Mouse (Mus musculus) forebrain, embryonic 11.5 days (tissue): ENCODE measurements at regions not wholly inside any gene's neighbourhood (a gene's known extent, or its start where the extent isn't known, plus 50 kb on each side); places are given as distances from the start of the nearest gene placed in this dataset.

ENCODE experiments used
- ATAC-seq: fragments of 200-750 bp; cut with Nextera tagmentation; replicated peaks from 2 replicates; pipeline ENCODE4 v1.8.0; 2017; ENCODE audit warnings: moderate TSS enrichment; ENCODE audit not compliant: low FRiP score
- DNase-seq: peaks from one replicate; pipeline ENCODE4 v3.0.0-alpha.2; 2017; ENCODE audit warnings: low spot score
- H3K27ac ChIP-seq: fragments of 300-500 bp; sonication (generic); 2 replicates; pipeline ENCODE4 v1.5.1; 2014; ENCODE audit warnings: low read depth, low read length
- H3K27me3 ChIP-seq: fragments of 300-500 bp; sonication (generic); 2 replicates; pipeline ENCODE4 v1.6.1; 2014; ENCODE audit warnings: mild to moderate bottlenecking, low read length, mixed read lengths; ENCODE audit not compliant: control insufficient read depth, insufficient read depth
- H3K36me3 ChIP-seq: fragments of 300-500 bp; sonication (generic); 2 replicates; pipeline ENCODE4 v1.6.1; 2014; ENCODE audit warnings: mild to moderate bottlenecking, low read length, moderate library complexity, mixed read lengths; ENCODE audit not compliant: control insufficient read depth, insufficient read depth
- H3K4me1 ChIP-seq: fragments of 300-500 bp; sonication (generic); replicated peaks from 2 replicates; pipeline ENCODE4 v1.6.1; 2014; ENCODE audit warnings: low read length, mixed read lengths; ENCODE audit not compliant: control insufficient read depth, insufficient read depth
- H3K4me2 ChIP-seq: fragments of 300-500 bp; sonication (generic); 2 replicates; pipeline ENCODE4 v1.6.1; 2014; ENCODE audit warnings: low read depth, mild to moderate bottlenecking, low read length, moderate library complexity, mixed read lengths; ENCODE audit not compliant: severe bottlenecking
- H3K4me3 ChIP-seq: fragments of 300-500 bp; sonication (generic); 2 replicates; pipeline ENCODE4 v1.5.1; 2014; ENCODE audit warnings: low read depth, low read length
- H3K9ac ChIP-seq: fragments of 300-500 bp; sonication (generic); 2 replicates; pipeline ENCODE4 v1.6.1; 2014; ENCODE audit warnings: low read length
- H3K9me3 ChIP-seq: fragments of 300-500 bp; sonication (generic); 2 replicates; pipeline ENCODE4 v1.6.1; 2016; ENCODE audit warnings: low read length, mixed read lengths; ENCODE audit not compliant: control insufficient read depth
- WGBS: fragments of 180-500 bp; shearing (Covaris S2); extraction: QIAGEN DNeasy Blood & Tissue Kit; methylation state at CpG from one replicate; pipeline ENCODE4 v1.1.7; 2014; 5-methylcytosine and 5-hydroxymethylcytosine counted together

DNA sequence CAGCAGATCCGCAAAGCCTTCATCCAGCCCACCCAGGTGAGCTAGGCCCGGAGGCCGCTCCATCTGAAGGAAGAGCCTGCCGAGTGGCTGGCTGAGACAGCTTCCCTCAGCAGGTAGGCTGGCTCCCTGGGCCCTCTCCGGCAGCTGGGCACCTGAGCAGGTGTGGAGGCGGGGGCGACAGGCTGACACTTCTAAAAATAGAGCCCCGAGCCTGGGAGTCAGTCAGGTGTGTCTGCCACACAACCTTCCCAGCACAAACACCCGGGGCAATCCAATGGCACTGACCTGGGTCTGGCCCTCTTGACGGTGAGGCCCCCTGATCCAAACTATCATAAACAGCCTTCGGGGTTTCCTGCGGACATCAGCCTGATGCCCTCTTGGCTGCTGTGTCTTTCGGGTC is 58.5 kb downstream of the Zfp36l2 start:
- Histone ChIP-seq H3K4me2 (no peak overlapping the region), H3K4me3 (no peak overlapping the region), H3K4me1 (no peaks in the 10 kb centered on the region), H3K9me3 (no peaks in the 10 kb centered on the region), H3K27ac (no peak overlapping the region), H3K36me3 (no peaks in the 10 kb centered on the region), H3K27me3 (no peaks in the 10 kb centered on the region), H3K9ac (no peak overlapping the region)
- WGBS: 78% methylated on average over 13 of the region's 13 CpGs
- DNase-seq (no peak), ATAC-seq (no peak)

DNA sequence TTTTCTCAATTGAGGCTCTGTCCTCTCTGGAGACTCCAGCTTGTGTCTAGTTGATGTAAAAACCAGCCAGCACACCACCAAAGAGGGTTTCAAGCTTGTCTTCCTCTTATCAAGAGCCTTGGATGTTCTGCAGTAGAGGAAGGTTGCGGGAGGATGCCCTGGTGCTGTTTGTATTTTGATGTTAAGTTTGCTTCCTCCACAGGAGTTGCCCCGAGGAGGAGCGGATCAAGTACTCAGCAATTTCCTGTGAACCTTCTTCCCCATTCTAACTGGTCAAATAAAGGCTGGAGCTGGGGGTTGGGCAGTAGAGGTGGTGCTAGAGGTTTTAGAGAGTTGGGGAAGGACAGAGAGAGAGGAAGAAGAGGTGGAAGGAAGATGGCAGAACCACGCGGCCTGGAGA is 59.5 kb downstream of the Zfp36l2 start:
- Histone ChIP-seq H3K4me2 (no peak overlapping the region), H3K27me3 (no peaks in the 10 kb centered on the region), H3K4me3 (no peak overlapping the region), H3K9me3 (no peaks in the 10 kb centered on the region), H3K36me3 (no peaks in the 10 kb centered on the region), H3K9ac (no peak overlapping the region), H3K27ac (no peak overlapping the region), H3K4me1 (no peaks in the 10 kb centered on the region)
- no peak for DNase-seq
- no peak for ATAC-seq
- WGBS: 90% methylated on average over 5 of the region's 5 CpGs

DNA sequence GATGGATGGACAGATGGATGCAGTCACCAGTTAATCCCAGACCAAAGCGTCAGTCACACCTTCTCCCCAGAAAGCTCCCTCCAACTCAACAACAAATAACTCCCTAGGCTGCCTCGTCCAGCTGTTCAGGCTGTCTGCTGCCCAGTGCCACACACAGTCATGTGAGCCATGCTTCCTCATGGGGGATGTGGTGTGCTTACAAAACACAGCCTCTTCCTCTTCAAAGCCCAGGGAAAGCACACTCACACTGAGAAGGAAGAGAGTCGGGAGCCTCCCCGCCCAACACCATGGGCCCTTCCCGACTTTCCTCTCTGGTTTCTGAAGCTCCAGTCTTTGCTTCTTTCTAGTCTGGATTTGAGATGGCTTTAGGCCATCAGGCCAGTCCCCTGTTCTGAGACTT is 61.6 kb downstream of the Zfp36l2 start:
- DNase-seq (no peak), ATAC-seq (no peak)
- Histone ChIP-seq H3K4me2 (no peak overlapping the region), H3K9me3 (no peaks in the 10 kb centered on the region), H3K27ac (no peak overlapping the region), H3K9ac (no peak overlapping the region), H3K4me1 (no peaks in the 10 kb centered on the region), H3K27me3 (no peaks in the 10 kb centered on the region), H3K4me3 (no peak overlapping the region), H3K36me3 (no peaks in the 10 kb centered on the region)
- 77% methylated on average over 5 of the region's 5 CpGs for WGBS

DNA sequence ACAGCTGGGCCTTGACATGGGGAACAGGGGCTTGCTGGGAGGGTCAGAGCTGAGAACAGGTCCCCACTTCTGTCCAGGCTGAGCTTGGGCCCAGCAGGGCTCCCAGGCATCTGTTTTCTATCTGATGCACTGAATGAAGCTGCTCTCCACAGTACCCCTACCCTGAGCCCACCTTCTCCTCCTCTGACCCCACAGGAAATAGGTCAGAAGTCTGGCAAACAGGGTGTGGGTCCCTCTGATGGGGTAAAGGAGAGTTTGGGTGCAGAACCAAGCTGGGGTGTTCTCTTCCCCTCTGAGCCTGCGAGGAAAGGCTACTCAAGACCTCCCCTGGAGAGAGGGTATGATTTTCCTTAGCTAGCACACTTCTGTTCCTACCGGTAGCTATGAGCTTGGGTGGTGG is 64.6 kb downstream of the Zfp36l2 start:
- no peak overlapping the region for H3K9ac ChIP-seq
- H3K36me3 ChIP-seq: no peaks in the 10 kb centered on the region
- no peaks in the 10 kb centered on the region for H3K27me3 ChIP-seq
- H3K9me3 ChIP-seq: no peaks in the 10 kb centered on the region
- no peak overlapping the region for H3K4me3 ChIP-seq
- DNase-seq (no peak), ATAC-seq (no peak)
- no peaks in the 10 kb centered on the region for H3K4me1 ChIP-seq
- H3K4me2 ChIP-seq: no peak overlapping the region
- WGBS: 79% methylated on average over 2 of the region's 2 CpGs
- H3K27ac ChIP-seq: no peak overlapping the region

DNA sequence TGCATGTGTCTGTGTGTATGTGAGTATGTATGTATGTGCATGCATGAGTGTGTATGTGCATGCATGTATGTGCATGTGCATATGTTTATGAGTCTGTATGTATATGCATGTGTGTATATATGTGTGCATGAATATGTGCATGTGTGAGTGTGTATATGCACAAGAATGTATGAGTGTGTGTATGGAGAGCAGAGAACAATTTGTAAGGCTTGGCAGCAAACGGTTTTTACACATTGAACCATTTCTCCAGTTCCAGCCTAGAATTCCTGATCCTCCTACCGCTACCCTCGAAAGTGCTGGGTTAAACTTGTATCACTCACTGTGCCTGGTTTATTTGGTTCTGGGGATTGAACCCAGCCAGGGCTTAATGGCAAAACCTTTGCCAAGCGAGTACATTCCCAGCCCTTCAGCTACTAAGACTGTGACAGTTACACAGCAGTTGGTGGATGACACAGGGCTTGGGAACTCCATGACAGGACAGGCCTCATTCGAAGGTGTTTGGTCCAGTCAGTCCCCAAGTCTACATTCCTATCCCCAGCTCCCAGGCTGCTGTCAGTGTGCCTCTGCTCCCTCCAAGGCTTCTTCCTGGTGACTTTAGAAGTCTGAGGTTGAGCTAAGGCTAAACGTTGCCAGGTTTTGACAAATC is 65.1 kb downstream of the Zfp36l2 start:
- ATAC-seq (no peak), DNase-seq (no peak)
- no peaks in the 10 kb centered on the region for H3K9me3 ChIP-seq
- no peak overlapping the region for H3K27ac ChIP-seq
- no peak overlapping the region for H3K9ac ChIP-seq
- 83% methylated on average over 6 of the region's 6 CpGs for WGBS
- no peaks in the 10 kb centered on the region for H3K36me3 ChIP-seq
- no peaks in the 10 kb centered on the region for H3K27me3 ChIP-seq
- no peak overlapping the region for H3K4me2 ChIP-seq
- no peaks in the 10 kb centered on the region for H3K4me1 ChIP-seq
- no peak overlapping the region for H3K4me3 ChIP-seq

DNA sequence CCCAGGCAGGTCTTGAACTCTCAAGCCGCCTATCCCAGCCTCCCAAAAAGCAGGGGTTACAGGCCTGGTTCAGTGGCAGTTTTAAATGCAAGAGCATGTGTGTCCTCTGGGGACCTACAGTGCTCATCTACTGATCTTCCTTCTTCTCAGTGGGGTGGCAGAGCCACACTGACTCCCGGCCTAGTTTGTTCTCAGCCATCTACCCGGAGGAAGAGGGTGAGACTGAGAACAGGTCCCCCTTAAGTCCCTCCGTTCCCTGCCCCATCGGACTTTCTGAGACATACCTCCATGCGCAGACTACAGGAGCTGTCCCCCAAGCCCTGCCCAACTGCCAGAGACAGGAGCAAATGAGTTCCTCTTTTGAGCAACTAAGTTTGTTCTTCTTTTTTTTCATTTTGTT is 66.5 kb downstream of the Zfp36l2 start:
- H3K4me1 ChIP-seq: no peaks in the 10 kb centered on the region
- WGBS: 70% methylated on average over 6 of the region's 6 CpGs
- no peak for DNase-seq
- no peak overlapping the region for H3K9ac ChIP-seq
- H3K9me3 ChIP-seq: no peaks in the 10 kb centered on the region
- H3K27ac ChIP-seq: no peak overlapping the region
- no peaks in the 10 kb centered on the region for H3K27me3 ChIP-seq
- H3K4me3 ChIP-seq: no peak overlapping the region
- ATAC-seq: no peak
- no peak overlapping the region for H3K4me2 ChIP-seq
- H3K36me3 ChIP-seq: no peaks in the 10 kb centered on the region

DNA sequence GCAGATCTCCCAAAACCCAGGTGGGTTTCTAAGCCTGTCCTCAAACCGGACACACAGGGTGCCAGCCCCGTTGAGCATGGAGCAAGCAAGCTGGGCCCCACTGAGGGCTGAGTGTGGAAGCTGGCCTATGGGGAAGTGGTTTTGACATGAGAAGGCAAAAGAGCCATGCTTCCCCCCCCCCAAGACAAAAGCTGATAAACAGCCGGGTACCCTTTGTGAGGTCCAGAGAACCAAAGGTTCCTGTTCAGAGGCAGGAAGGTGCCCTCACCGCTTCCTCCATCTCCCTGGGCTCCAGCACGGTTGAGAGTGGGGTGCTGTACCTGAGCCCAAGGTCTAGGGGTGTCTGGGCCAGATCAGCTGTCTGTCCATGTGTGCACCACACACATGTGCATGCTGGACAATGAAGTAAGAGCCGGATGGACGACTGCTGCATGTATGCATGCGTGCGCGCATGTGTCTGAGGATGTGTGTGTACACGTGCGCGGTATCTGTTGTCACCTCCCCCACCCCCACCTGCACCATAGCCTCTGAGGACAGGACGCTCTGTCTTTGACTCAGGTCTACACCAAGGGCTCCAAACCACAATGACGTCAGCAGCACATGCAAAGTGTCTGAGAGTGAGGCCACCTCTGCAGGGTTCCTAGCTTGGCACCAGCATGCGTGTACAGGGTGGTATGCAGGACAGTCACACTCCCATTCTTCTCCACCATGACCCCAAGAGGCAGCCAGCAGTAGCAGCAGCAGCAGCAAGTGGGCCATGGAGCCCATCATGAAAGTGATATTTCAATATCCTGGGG is 68.3 kb downstream of the Zfp36l2 start:
- no peak overlapping the region for H3K9ac ChIP-seq
- H3K9me3 ChIP-seq: no peaks in the 10 kb centered on the region
- ATAC-seq (no peak; the same call in 1 of the 2 replicates), DNase-seq (no peak)
- H3K4me1 ChIP-seq: no peaks in the 10 kb centered on the region
- no peak overlapping the region for H3K4me2 ChIP-seq
- no peak overlapping the region for H3K4me3 ChIP-seq
- WGBS: 89% methylated on average over 16 of the region's 16 CpGs
- H3K27me3 ChIP-seq: no peaks in the 10 kb centered on the region
- no peaks in the 10 kb centered on the region for H3K36me3 ChIP-seq
- no peak overlapping the region for H3K27ac ChIP-seq

DNA sequence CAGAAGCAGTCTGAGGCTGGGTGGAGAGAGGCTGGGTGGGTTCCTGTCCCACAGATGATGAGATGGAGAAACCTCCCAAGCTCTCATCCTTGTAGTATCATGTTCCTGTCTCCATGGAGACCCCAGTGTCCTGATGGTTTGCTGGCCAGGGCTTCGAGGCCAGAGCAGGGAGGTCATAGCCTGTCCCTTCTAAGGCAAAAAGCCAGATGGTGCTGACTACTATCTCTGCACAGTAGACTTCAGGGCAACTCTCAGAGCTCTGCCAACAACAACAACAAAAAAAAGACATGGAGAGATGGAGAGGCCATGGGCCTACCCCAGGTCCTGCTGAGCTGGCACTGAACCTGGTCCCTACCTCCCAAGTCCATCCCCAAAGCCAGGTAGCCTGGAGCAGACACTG is 69.0 kb downstream of the Zfp36l2 start:
- DNase-seq: no peak
- Histone ChIP-seq H3K27ac (no peak overlapping the region; the same call in 1 of the 2 replicates), H3K27me3 (no peaks in the 10 kb centered on the region)

DNA sequence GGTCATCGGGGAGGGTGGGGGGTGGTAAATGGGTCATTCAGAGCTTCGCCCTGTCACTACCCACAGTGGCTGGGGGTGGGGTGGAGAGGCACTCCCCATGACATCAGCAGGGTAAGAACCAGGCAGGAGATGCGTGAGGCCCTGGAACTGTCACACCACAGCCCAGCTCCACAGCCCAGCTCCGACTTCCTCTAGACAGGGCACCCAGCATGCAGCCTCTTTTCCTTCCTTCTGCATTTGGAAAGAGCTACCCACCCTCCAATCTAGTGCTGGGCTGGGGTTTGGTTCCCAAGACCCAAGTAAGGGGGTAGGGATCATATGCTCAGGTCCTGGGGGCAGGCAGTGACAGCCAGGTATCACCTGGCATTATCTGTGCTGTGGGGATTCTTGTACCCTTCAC is 69.5 kb downstream of the Zfp36l2 start:
- no peaks in the 10 kb centered on the region for H3K27me3 ChIP-seq
- H3K9me3 ChIP-seq: no peaks in the 10 kb centered on the region
- H3K4me1 ChIP-seq: no peaks in the 10 kb centered on the region
- 85% methylated on average over 4 of the region's 4 CpGs for WGBS
- no peaks in the 10 kb centered on the region for H3K36me3 ChIP-seq
- H3K4me3 ChIP-seq: no peak overlapping the region
- no peak overlapping the region for H3K9ac ChIP-seq
- DNase-seq (no peak), ATAC-seq (no peak)
- H3K27ac ChIP-seq: no peak overlapping the region; the same call in 1 of the 2 replicates
- H3K4me2 ChIP-seq: no peak overlapping the region

More for the DNA sequence above, 69.0 kb downstream of the Zfp36l2 start:
- Histone ChIP-seq H3K9ac (no peak overlapping the region), H3K36me3 (no peaks in the 10 kb centered on the region), H3K4me2 (no peak overlapping the region), H3K9me3 (no peaks in the 10 kb centered on the region), H3K4me3 (no peak overlapping the region), H3K4me1 (no peaks in the 10 kb centered on the region)
- WGBS: 84% methylated on average over 1 of the region's 1 CpGs
- no peak for ATAC-seq
